Mouse (Mus musculus): ENCODE results near the gene Spryd3. TPM values are rescaled to one million over a fixed set of nuclear protein-coding genes. Genes with fewer than 3 reads are reported as not detected.
A peak's percentile ranks its signal among the peaks of the same experiment; 100 is the strongest.
"Not testable (repeated sequence)": the region's sequence is repeated elsewhere in the genome, so short reads cannot be mapped to it uniquely, and the experiment has no call there.

Gene Spryd3
- total RNA-seq, 2 experiments from 2014 or later, result 153 to 163 TPM

GRCm38 (mm10) chr15:102100996-102101671, 34.9 kb downstream of the Spryd3 start:
- DNase-seq (ENCODE audit: low spot score in 2 of 2), result no peak

- peak; percentile 70 to 79 for DNase-seq (ENCODE audit: low spot score in 2 of 2)
Observed at GRCm38 (mm10) chr15:102100161-102100981, 35.7 kb downstream of the Spryd3 start, which contains the start of gene Tns2. Gene Tns2 (plus strand): TSS chr15:102100413.

- no peak for DNase-seq (ENCODE audit: low spot score in 2 of 2)
Observed at GRCm38 (mm10) chr15:102099771-102100160, 36.3 kb downstream of the Spryd3 start.

- no peak for DNase-seq (ENCODE audit: low spot score in 2 of 2)
Observed at GRCm38 (mm10) chr15:102099260-102099659, 36.8 kb downstream of the Spryd3 start.

- no peak for DNase-seq (ENCODE audit: low spot score in 2 of 2)
Observed at GRCm38 (mm10) chr15:102097991-102098555, 38.0 kb downstream of the Spryd3 start.

- DNase-seq (ENCODE audit: low spot score in 2 of 2), result no peak
Observed at GRCm38 (mm10) chr15:102097147-102097915, 38.7 kb downstream of the Spryd3 start.

DNA sequence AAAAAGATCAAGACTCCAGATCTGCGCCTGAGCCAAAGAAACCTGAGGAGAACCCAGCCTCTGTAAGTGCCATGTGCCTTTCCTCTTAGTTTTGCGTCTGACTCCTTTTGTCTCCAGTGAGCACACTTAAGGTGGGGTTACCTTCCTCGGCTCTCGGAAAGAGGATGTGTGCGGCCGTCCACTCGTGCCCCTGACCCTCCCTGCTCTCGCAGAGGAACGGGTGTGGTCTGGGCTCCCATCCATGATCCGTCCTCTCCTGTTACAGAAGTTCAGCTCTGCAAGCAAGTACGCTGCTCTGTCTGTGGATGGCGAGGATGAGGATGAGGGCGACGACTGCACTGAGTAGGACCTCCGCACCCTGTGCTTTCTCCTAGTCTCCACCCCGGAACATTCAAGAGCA, 41.0 kb downstream of the Spryd3 start:
- no peak for DNase-seq (ENCODE audit: low spot score in 2 of 2)

DNA sequence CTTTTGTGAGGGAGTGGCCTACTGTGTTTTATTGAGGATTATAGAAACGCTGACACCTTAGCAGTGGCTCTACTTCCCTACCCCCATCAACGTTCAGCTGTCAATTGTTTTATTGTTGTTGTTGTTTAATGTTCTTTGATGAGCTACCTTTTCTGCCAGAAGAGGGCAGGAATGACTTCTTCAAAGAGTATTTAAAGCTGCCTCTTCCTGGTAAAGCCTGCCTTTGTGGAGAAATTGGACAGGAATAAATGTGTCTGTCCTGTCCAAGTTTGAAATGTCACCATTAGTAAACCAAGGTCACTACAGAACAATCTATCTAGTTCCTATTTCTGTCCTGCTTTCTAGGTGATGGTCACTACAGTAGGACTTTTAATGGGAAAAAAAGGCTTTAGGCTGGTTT, 41.9 kb downstream of the Spryd3 start:
- DNase-seq (ENCODE audit: low spot score in 2 of 2), result no peak

DNA sequence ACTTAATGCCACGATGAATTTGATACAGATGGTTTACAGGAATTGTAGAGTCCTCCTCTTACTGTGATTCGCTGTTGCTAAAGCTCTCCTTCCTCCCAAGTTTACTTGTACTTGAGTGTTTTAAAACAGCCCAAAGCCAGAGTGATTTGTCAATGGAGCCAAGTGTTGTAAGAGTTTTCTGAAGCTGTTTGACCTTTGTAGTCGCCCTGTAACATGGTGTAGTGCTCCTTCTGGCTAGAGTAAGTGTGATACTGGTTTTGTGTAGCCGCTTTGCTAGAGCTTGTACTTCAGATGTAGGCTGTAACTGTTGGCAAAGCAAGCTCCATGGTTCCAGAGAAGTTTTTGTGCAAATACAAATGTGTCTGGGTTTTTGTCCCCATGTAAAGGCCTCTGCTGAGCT, 43.8 kb downstream of the Spryd3 start:
- DNase-seq (ENCODE audit: low spot score in 2 of 2), result no peak

DNA sequence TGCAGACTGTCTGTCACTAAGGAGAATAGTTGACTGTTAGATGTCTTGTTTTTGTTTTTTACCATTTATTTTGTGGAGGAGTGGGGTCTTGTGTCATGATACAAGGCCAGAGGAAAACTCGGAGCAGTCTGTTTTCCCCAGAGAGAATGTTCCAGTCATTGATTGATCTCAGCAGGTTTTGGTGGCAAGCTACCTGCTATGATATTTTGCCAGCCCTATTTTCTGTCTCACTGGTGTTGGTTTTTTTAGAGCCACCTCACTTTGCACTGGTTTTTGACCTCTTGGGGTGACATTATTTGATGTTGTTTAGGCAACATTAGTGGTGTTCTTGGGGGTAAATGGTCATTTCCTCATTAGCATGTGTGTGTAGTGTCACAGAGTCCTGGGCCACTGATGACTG, 44.3 kb downstream of the Spryd3 start:
- DNase-seq (ENCODE audit: low spot score in 2 of 2), result no peak

DNA sequence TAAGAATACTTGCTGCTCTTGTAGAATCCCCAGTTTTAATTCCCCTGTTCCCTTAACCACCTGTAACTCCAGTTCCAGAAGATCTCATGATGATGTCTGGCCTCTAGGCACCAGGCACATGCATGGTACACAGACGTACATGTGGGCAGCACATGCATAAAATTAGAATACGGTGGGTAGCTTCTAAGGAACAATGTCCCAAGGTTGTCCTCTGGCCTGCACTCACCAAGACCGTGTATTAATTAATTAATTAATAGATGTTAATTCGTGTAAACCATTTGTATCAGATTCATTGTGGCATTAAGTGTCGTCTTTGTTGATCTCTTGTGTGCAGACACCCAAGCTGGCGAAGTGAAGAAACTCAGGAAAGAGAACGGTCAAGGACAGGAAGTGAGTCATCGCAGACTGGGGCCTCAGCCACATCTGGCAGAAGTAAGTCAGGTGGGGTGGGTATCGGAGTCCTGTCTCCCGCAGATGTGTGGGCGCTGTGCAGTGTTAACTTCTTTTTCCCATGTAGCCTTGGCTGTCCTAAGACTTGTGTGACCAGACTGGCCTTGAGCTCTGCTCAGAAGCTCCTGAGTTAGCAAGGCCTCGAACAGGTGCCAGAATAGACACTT, 44.9 kb downstream of the Spryd3 start:
- DNase-seq (ENCODE audit: low spot score in 2 of 2), result no peak

GRCm38 (mm10) chr15:102089914-102090585, 46.0 kb downstream of the Spryd3 start:
- DNase-seq (ENCODE audit: low spot score in 2 of 2), result no peak

DNA sequence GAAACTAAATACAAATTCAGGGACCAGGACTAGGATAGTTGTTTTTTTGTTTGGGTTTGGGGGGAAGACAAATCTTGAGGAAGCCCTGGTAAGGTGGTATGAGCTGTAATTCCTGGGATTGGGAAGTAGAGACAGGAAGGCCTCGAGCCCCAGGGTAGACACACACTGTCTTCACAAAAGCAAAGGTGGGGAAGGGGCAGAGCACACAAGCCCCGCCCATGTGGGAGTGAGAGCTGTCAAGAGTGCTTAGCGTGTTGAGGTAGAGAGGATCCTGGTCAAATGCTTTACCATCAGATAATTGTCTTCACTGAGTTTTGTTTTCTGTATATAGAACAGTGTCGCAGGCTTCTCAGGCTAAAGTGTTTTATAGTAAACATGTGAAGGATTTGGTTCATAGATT, 53.0 kb downstream of the Spryd3 start:
- no peak for DNase-seq (ENCODE audit: low spot score in 2 of 2)

- DNase-seq (ENCODE audit: low spot score in 2 of 2), result no peak
Observed at GRCm38 (mm10) chr15:102082148-102082547, 53.9 kb downstream of the Spryd3 start.

DNA sequence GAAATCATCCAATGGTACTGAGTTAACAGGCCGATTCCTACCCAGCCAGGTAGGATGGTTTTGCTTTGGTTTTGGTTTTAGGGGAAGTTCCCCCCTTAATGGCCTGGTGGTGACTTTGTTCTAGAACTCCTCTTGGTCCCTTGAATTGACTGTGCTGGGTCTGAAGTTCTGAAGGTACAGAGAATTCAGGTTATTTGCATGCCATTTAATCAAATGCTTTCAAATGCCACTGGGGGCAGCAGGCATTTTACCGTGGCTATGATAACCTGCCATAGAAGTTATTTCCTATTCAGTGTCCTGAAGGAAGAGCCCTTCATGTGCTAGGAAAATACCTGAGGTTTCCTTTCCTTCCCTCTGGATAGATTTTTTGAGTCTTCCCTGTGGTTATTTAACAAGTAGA, 55.6 kb downstream of the Spryd3 start:
- no peak for DNase-seq (ENCODE audit: low spot score in 2 of 2)

DNA sequence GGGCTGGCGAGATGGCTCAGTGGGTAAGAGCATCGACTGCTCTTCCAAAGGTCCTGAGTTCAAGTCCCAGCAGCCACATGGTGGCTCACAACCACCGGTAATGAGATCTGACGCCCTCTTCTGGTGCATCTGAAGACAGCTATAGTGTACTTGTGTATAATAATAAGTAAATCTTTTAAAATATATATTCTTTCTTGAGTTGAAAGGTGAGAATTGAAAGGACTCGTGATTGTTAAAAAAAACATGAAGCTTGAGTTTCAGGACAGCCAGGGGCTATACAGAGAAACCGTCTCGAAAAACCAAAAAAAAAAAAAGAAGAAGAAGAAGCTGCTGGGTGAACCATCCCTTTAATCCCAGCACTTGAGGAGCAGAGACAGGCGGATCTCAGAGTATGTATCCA, 56.1 kb downstream of the Spryd3 start:
- not testable (repeated sequence) for DNase-seq (ENCODE audit: low spot score in 2 of 2)

- no peak for DNase-seq (ENCODE audit: low spot score in 2 of 2)
Observed at GRCm38 (mm10) chr15:102079221-102079620, 56.8 kb downstream of the Spryd3 start.

DNA sequence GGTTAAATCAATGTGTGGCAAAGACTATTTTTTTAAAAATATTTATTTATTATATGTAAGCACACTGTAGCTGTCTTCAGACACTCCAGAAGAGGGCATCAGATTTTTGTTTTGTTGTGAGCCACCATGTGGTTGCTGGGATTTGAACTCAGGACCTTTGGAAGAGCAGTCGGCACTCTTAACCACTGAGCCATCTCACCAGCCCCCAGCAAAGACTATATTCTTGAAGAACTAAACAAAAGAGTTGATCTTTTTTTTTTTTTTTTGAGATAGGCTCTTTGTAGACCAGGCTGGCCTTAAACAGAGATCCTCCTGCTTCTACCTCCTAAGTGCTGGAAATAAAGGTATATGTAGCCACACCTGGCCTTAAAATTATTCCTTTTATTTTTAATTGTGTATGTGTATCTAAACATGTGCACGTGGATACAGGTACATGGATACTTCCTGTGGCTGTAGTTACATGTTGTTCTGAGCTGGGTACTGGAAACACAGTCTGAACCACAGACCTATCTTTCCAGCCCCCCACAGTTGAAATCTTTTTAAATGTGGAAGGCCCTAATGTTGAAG, 58.8 kb downstream of the Spryd3 start:
- DNase-seq (ENCODE audit: low spot score in 2 of 2), result no peak

GRCm38 (mm10) chr15:102074876-102075585, 61.0 kb downstream of the Spryd3 start:
- DNase-seq (ENCODE audit: low spot score in 2 of 2), result no peak

Measured in left cerebral cortex, adult 18-20 months (tissue).